Mouse (Mus musculus): ENCODE data around the gene Gucd1. TPM values are rescaled to one million over a fixed set of nuclear protein-coding genes. Genes with fewer than 3 reads are reported as not detected.

Gene Gucd1
- total RNA-seq, 1 experiment, result 11.5 TPM

- in situ Hi-C loops (cut with MboI; ENCODE audit: low sequenced_read_pairs in 2 of 2, unreplicated experiment in 2 of 2), result no loop called here
- H3K4me3 ChIP-seq (ENCODE audit: insufficient read depth in 1 of 2, low read depth in 1 of 2, low read length in 2 of 2, poor library complexity in 1 of 2, severe bottlenecking in 1 of 2), result peak overlapping the region; percentile 2 to 37; a peak in 2 of 4 replicates
- TF ChIP-seq HCFC1 (IDR thresholded peaks at IDR 0.05; ENCODE audit: borderline replicate concordance, insufficient read depth, low read length) (no peak), ZC3H11A (IDR thresholded peaks at IDR 0.05; ENCODE audit: borderline replicate concordance, low read depth, low read length) (no peak), MAFK (IDR thresholded peaks at IDR 0.05; ENCODE audit: insufficient read depth, low read depth, low read length) (no peak), ZNF384 (IDR thresholded peaks at IDR 0.05; ENCODE audit: low read depth, low read length) (no peak), CHD2 (IDR thresholded peaks at IDR 0.05; ENCODE audit: low read depth, low read length) (no peak)
Observed at GRCm38 (mm10) chr10:75333176-75333776, 184.5 kb downstream of the Gucd1 start.

GRCm38 (mm10) chr10:75332268-75332667 is 185.5 kb downstream of the Gucd1 start:
- no peaks in the 10 kb centered on the region for H3K36me3 ChIP-seq (ENCODE audit: control insufficient read depth, insufficient read depth, low read length, poor library complexity, severe bottlenecking)
- in situ Hi-C loops (cut with MboI; ENCODE audit: low sequenced_read_pairs in 2 of 2, unreplicated experiment in 2 of 2), result no loop called here

More at GRCm38 (mm10) chr10:75333176-75333776, 184.5 kb downstream of the Gucd1 start:
- DNase-seq (ENCODE audit: low read depth, low spot score), result no peak
- no peak overlapping the region for H3K9ac ChIP-seq (ENCODE audit: insufficient read depth, low read depth, low read length, poor library complexity, severe bottlenecking)
- H3K36me3 ChIP-seq (ENCODE audit: control insufficient read depth, insufficient read depth, low read length, poor library complexity, severe bottlenecking), result no peaks in the 10 kb centered on the region
- no peak overlapping the region for H3K27ac ChIP-seq (ENCODE audit: insufficient read depth, low read depth, low read length, poor library complexity, severe bottlenecking)
- no peaks in the 10 kb centered on the region for H3K9me3 ChIP-seq (ENCODE audit: control insufficient read depth, insufficient read depth, low read depth, low read length)
- peaks cover 0 to 4% of the 10 kb centered on the region in 2 experiments; a peak in 1 of 4 replicates for H3K4me1 ChIP-seq (ENCODE audit: control insufficient read depth in 2 of 2, insufficient read depth in 2 of 2, low read length in 2 of 2, poor library complexity in 1 of 2)

GRCm38 (mm10) chr10:75328201-75328704 is 189.5 kb downstream of the Gucd1 start:
- in situ Hi-C loops (cut with MboI; ENCODE audit: low sequenced_read_pairs in 2 of 2, unreplicated experiment in 2 of 2), result no loop called here
- H3K4me3 ChIP-seq (ENCODE audit: insufficient read depth in 1 of 2, low read depth in 1 of 2, low read length in 2 of 2, poor library complexity in 1 of 2, severe bottlenecking in 1 of 2), result no peak overlapping the region
- no peak for DNase-seq (ENCODE audit: low read depth, low spot score)

More at GRCm38 (mm10) chr10:75332268-75332667, 185.5 kb downstream of the Gucd1 start:
- no peak for TF ChIP-seq CHD2 (IDR thresholded peaks at IDR 0.05; ENCODE audit: low read depth, low read length)
- TF ChIP-seq MAFK (IDR thresholded peaks at IDR 0.05; ENCODE audit: insufficient read depth, low read depth, low read length), result no peak
- no peak for TF ChIP-seq ZNF384 (IDR thresholded peaks at IDR 0.05; ENCODE audit: low read depth, low read length)
- no peak for TF ChIP-seq HCFC1 (IDR thresholded peaks at IDR 0.05; ENCODE audit: borderline replicate concordance, insufficient read depth, low read length)
- TF ChIP-seq ZC3H11A (IDR thresholded peaks at IDR 0.05; ENCODE audit: borderline replicate concordance, low read depth, low read length), result no peak
- Histone ChIP-seq H3K9me3 (ENCODE audit: control insufficient read depth, insufficient read depth, low read depth, low read length) (no peaks in the 10 kb centered on the region), H3K9ac (ENCODE audit: insufficient read depth, low read depth, low read length, poor library complexity, severe bottlenecking) (no peak overlapping the region), H3K27ac (ENCODE audit: insufficient read depth, low read depth, low read length, poor library complexity, severe bottlenecking) (no peak overlapping the region), H3K4me1 (ENCODE audit: control insufficient read depth in 2 of 2, insufficient read depth in 2 of 2, low read length in 2 of 2, poor library complexity in 1 of 2) (peaks cover 0 to 4% of the 10 kb centered on the region in 2 experiments; a peak in 1 of 4 replicates), H3K4me3 (ENCODE audit: insufficient read depth in 1 of 2, low read depth in 1 of 2, low read length in 2 of 2, poor library complexity in 1 of 2, severe bottlenecking in 1 of 2) (no peak overlapping the region)
- no peak for DNase-seq (ENCODE audit: low read depth, low spot score)

GRCm38 (mm10) chr10:75327081-75327480 is 190.7 kb downstream of the Gucd1 start:
- H3K36me3 ChIP-seq (ENCODE audit: control insufficient read depth, insufficient read depth, low read length, poor library complexity, severe bottlenecking), result no peaks in the 10 kb centered on the region
- no peaks in the 10 kb centered on the region for H3K9me3 ChIP-seq (ENCODE audit: control insufficient read depth, insufficient read depth, low read depth, low read length)
- H3K27ac ChIP-seq (ENCODE audit: insufficient read depth, low read depth, low read length, poor library complexity, severe bottlenecking), result no peak overlapping the region
- no peak overlapping the region for H3K4me3 ChIP-seq (ENCODE audit: insufficient read depth in 1 of 2, low read depth in 1 of 2, low read length in 2 of 2, poor library complexity in 1 of 2, severe bottlenecking in 1 of 2)
- no peak for TF ChIP-seq HCFC1 (IDR thresholded peaks at IDR 0.05; ENCODE audit: borderline replicate concordance, insufficient read depth, low read length)
- TF ChIP-seq MAFK (IDR thresholded peaks at IDR 0.05; ENCODE audit: insufficient read depth, low read depth, low read length), result no peak
- TF ChIP-seq ZNF384 (IDR thresholded peaks at IDR 0.05; ENCODE audit: low read depth, low read length), result no peak
- no peak for TF ChIP-seq ZC3H11A (IDR thresholded peaks at IDR 0.05; ENCODE audit: borderline replicate concordance, low read depth, low read length)
- TF ChIP-seq CHD2 (IDR thresholded peaks at IDR 0.05; ENCODE audit: low read depth, low read length), result no peak
- DNase-seq (ENCODE audit: low read depth, low spot score), result no peak
- in situ Hi-C loops (cut with MboI; ENCODE audit: low sequenced_read_pairs in 2 of 2, unreplicated experiment in 2 of 2), result no loop called here
- peaks cover 0 to 3% of the 10 kb centered on the region in 2 experiments; a peak in 1 of 4 replicates for H3K4me1 ChIP-seq (ENCODE audit: control insufficient read depth in 2 of 2, insufficient read depth in 2 of 2, low read length in 2 of 2, poor library complexity in 1 of 2)
- no peak overlapping the region for H3K9ac ChIP-seq (ENCODE audit: insufficient read depth, low read depth, low read length, poor library complexity, severe bottlenecking)

More at GRCm38 (mm10) chr10:75328201-75328704, 189.5 kb downstream of the Gucd1 start:
- Histone ChIP-seq H3K4me1 (ENCODE audit: control insufficient read depth in 2 of 2, insufficient read depth in 2 of 2, low read length in 2 of 2, poor library complexity in 1 of 2) (peaks cover 0 to 3% of the 10 kb centered on the region in 2 experiments; a peak in 1 of 4 replicates), H3K9ac (ENCODE audit: insufficient read depth, low read depth, low read length, poor library complexity, severe bottlenecking) (no peak overlapping the region), H3K36me3 (ENCODE audit: control insufficient read depth, insufficient read depth, low read length, poor library complexity, severe bottlenecking) (no peaks in the 10 kb centered on the region), H3K27ac (ENCODE audit: insufficient read depth, low read depth, low read length, poor library complexity, severe bottlenecking) (no peak overlapping the region), H3K9me3 (ENCODE audit: control insufficient read depth, insufficient read depth, low read depth, low read length) (no peaks in the 10 kb centered on the region)
- no peak for TF ChIP-seq CHD2 (IDR thresholded peaks at IDR 0.05; ENCODE audit: low read depth, low read length)
- TF ChIP-seq ZC3H11A (IDR thresholded peaks at IDR 0.05; ENCODE audit: borderline replicate concordance, low read depth, low read length), result no peak
- no peak for TF ChIP-seq ZNF384 (IDR thresholded peaks at IDR 0.05; ENCODE audit: low read depth, low read length)
- TF ChIP-seq HCFC1 (IDR thresholded peaks at IDR 0.05; ENCODE audit: borderline replicate concordance, insufficient read depth, low read length), result no peak
- no peak for TF ChIP-seq MAFK (IDR thresholded peaks at IDR 0.05; ENCODE audit: insufficient read depth, low read depth, low read length)
